Mouse (Mus musculus): ENCODE data around the gene Amer3. TPM values are rescaled to one million over a fixed set of nuclear protein-coding genes. Genes with fewer than 3 reads are reported as not detected.
A peak's percentile ranks its signal among the peaks of the same experiment; 100 is the strongest.
"Not testable (repeated sequence)": the region's sequence is repeated elsewhere in the genome, so short reads cannot be mapped to it uniquely, and the experiment has no call there.

The Amer3 gene
- 0.64 TPM in 2 replicates for polyA plus RNA-seq (2016; fragmentation: Nextera tagmentation; extraction: Ambion mirVana)

DNA sequence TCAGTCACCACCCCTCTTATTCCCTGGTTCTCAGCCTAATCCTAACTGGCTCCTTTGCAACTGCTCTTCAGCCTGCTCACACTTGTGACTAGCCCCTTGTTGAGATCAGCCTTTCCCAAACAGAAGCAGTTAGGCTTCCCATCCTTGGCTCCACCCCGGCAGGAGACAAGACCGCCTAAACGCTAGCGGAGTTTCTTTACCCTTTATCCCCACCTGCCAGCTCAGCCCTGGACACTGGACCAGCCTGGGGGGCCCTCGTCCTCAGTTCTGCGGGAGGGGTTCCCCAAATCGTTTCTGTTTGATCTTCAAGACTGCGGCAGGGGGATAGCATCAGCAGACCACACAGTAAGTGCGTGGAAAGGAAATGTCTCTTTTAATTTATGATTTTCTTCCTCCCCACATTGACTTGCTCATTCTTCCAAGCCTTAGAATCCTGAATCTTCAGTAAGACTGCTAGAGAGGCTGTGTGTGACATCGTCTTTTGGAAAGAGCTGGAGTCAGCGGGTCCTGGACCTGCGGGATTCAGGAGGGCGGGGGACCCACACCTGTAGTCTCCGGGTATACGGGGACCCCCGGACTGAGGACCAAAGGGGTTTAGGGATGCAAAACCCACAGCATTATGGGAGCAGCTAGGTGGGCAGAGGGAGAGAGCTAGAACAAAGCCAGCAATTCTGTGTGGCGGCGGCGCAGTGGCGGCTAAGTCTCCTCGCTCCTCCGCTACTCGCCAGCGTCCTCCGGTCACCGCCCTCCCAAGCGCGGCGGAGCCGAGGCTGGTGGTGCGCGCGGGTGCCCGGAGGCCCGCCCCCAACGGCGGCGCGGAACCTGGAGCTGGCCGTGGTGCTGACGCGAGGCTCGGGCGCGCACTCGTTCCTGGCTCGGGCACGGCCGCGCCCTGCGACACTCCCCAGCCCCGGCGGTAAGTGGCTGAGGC is at the start of gene Amer3:
TSS of gene Amer3 (plus strand) at position 807 of the 931 bp plus-strand sequence.
- Histone ChIP-seq H3K4me3 (peak within 1 kb of the TSS; percentile 58), H3K36me3 (replicated peaks) (no peaks in the 10 kb centered on the region), H3K27me3 (replicated peaks; ENCODE audit: low read depth, poor library complexity, severe bottlenecking) (peaks cover 41% of the 10 kb centered on the region), H3K27ac (replicated peaks) (no peak within 1 kb of the TSS), H3K9me3 (no peaks in the 10 kb centered on the region), H3K4me1 (peaks cover 14% of the 10 kb centered on the region)
- under 1% methylated on average over 53 of the region's 53 CpGs for WGBS
- peak; percentile 90 for DNase-seq (ENCODE audit: low spot score)

DNA sequence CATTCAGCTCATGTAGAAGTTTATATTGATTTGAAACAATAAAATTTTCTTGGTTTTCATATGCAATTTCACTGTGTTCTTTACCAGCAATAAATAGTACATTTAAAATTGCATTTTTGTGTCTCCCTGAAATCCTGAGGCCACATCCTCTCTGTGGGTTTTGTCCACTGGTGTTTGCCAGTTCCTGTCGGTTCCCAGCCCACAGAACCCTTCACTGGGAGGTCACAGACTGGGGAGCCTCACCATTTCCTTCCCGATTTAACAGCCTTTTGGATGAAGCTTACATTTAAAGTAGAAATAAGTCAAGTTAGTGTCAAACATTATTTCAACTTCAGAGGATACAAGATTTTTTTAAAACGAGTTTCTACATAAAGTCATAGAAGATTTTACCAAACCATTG is 44.9 kb upstream of the Amer3 start:
- not testable (repeated sequence) for H3K27ac ChIP-seq (replicated peaks); H3K9me3 ChIP-seq; DNase-seq (ENCODE audit: low spot score); H3K36me3 ChIP-seq (replicated peaks); H3K4me1 ChIP-seq; H3K4me3 ChIP-seq
- H3K27me3 ChIP-seq (replicated peaks; ENCODE audit: low read depth, poor library complexity, severe bottlenecking): peaks cover 44% of the 10 kb centered on the region
- WGBS: 57% methylated on average over 3 of the region's 3 CpGs

DNA sequence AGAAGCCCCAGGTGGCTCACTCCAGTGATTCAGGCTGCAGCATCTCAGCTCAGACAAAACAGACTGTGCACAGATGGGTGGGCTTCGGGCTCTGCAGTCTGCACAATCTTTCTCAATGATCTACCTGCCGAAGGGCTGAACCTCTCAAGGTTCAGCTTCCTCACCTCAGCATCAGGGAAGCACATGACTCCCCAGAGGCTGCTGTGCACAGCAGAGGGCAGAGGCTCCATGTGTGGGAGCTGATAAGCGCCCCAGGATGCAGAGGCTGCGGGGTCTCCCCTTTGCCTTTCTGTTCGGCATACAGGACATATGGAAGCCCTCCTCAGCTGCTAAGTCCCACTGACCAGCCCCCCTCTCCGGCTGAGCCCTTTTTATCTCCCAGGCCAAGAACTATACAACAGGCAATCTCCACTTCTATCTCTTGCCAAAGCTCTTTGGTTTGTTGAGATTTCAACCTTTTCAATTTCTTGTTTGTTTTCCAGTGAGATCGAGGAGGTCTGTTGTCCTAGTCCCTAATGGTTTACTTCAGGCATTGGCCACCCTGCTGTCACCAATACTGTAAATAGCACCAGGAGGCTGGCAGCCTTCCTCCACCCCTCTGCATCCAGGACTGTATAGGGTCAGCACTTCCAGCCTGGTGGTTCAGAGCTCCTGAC is 44.3 kb upstream of the Amer3 start, which contains the start of gene Cfc1:
TSS of gene Cfc1 (plus strand) at position 606 of the 656 bp plus-strand sequence.
- not testable (repeated sequence) for H3K9me3 ChIP-seq; H3K4me1 ChIP-seq; DNase-seq (ENCODE audit: low spot score); H3K4me3 ChIP-seq; H3K36me3 ChIP-seq (replicated peaks); H3K27ac ChIP-seq (replicated peaks)
- H3K27me3 ChIP-seq (replicated peaks; ENCODE audit: low read depth, poor library complexity, severe bottlenecking): peaks cover 44% of the 10 kb centered on the region
- 28% methylated on average over 7 of the region's 7 CpGs for WGBS

DNA sequence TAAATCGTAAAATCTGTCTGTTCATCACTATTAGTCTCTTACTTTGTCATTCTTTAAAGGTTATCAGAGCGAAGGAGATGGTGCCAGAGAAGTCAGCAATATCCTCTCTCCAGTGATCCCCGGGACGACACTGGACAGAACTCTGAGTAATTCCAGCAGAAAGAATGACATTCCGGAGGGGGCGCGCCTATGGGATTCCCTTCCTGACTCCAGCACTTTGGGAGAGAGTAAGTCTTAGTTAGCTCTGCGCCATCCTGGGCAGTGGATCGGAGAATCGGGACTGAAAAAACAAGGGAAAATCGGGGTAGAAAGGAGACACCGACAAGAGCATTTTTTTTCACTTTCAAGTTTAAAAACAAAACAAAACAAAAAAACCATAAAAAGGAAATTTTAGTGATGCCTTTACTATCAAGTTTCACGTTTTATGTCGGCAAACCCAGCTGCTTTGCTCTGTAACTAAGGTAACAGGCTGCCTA is 43.1 kb upstream of the Amer3 start:
- no peaks in the 10 kb centered on the region for H3K9me3 ChIP-seq
- H3K27ac ChIP-seq (replicated peaks): no peak overlapping the region
- peak overlapping the region; percentile 40 for H3K4me3 ChIP-seq
- H3K36me3 ChIP-seq (replicated peaks): no peaks in the 10 kb centered on the region
- WGBS: 2% methylated on average over 14 of the region's 14 CpGs
- H3K4me1 ChIP-seq: peaks cover 8% of the 10 kb centered on the region
- DNase-seq (ENCODE audit: low spot score): peak; percentile 18
- peaks cover 44% of the 10 kb centered on the region for H3K27me3 ChIP-seq (replicated peaks; ENCODE audit: low read depth, poor library complexity, severe bottlenecking)

DNA sequence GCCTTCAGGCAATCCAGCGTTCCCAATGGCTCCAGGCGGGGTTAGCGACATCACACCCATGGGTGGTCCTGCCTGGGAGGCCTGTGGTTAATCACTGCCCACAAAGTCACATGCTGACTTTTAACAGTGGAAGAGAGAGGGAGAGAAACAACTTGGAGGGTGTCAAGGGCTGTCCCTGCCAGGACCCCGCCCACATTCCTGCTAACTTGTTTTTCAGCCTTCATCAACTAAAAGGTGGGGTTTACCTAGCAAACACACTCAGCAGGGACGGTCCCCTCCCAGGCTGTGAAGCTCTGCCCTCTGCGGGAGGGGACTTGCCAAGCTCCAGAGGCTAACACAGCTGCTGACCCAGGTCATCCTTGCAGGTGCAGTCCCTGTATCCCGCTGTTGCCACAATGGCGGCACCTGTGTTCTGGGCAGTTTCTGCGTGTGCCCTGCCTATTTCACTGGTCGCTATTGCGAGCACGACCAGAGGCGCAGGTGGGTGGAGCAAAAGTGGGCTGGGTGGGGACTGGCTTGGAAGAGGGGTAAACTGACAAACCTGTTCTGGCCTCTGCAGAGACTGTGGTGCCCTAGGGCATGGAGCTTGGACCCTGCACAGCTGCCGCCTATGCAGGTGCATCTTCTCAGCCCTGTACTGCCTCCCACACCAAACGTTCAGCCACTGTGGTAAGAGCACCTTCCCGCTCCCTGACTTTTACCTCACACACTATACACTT is 42.5 kb upstream of the Amer3 start:
- peak; percentile 50 for DNase-seq (ENCODE audit: low spot score)
- Histone ChIP-seq H3K4me3 (peak overlapping the region; percentile 40), H3K27me3 (replicated peaks; ENCODE audit: low read depth, poor library complexity, severe bottlenecking) (peaks cover 44% of the 10 kb centered on the region), H3K36me3 (replicated peaks) (no peaks in the 10 kb centered on the region), H3K4me1 (peaks cover 8% of the 10 kb centered on the region), H3K27ac (replicated peaks) (no peak overlapping the region), H3K9me3 (no peaks in the 10 kb centered on the region)
- 3% methylated on average over 16 of the region's 16 CpGs for WGBS

DNA sequence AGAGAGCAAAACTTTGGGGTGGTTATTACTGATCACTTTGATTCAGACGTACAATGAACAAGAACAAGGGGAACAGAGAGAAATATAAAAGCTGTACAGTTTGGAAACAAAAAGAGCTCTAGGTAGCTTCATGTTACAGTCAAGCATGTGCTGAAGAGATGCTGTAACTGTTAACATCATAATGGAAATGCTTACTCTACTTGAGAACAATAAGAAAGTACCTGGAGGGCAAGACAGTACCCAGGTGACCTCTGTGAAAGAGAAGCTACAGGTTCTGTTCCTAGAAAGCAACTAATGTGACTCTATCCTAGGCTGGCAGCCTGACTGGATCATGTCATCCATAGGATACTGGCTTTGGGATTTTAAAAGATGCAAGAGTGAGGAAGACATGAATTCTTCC is 32.4 kb upstream of the Amer3 start:
- Histone ChIP-seq H3K9me3 (no peaks in the 10 kb centered on the region), H3K4me1 (no peaks in the 10 kb centered on the region), H3K27me3 (replicated peaks; ENCODE audit: low read depth, poor library complexity, severe bottlenecking) (no peaks in the 10 kb centered on the region), H3K27ac (replicated peaks) (no peak overlapping the region), H3K4me3 (no peak overlapping the region), H3K36me3 (replicated peaks) (no peaks in the 10 kb centered on the region)
- WGBS: 85% methylated on average over 1 of the region's 1 CpGs
- no peak for DNase-seq (ENCODE audit: low spot score)

DNA sequence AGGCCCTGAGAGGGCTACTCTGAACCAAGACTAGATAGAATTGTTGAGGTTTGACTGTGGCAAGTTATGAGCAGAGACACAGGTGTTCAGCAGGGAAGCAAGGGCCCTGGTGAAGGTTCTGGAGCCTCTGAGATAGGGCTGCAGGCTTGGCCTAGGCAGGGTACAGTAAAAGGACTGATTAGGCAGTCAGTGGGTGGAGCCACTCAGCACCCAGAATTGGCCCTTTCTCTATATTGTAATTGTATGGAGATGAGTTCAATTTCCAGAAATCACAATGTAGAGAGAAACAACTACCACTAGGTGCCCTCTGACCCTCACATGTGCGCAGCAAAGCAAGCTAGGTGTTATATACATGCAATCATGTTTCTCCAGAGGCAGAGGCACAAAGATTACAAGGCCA is 25.8 kb upstream of the Amer3 start:
- 79% methylated on average over 1 of the region's 1 CpGs for WGBS

DNA sequence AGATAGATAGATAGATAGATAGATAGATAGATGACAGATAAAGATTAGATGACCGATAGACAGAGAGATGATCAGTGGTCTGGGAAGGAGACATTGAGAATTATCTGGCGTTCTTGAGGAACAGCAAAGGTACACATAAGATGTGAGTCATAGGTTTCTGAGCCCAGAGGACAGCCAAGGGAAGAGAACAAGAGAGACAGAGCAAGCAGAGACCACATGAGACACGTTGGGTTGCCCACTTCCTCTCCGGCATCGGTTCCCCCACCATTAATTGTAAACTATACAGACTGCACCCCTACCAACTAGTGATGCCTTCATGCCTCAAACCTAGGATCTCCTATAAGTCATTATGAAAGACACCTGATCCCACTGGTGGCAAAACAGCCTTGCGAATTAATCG is 25.2 kb upstream of the Amer3 start:
- Histone ChIP-seq H3K27ac (replicated peaks) (no peak overlapping the region), H3K4me3 (no peak overlapping the region), H3K9me3 (no peaks in the 10 kb centered on the region), H3K4me1 (no peaks in the 10 kb centered on the region), H3K27me3 (replicated peaks; ENCODE audit: low read depth, poor library complexity, severe bottlenecking) (no peaks in the 10 kb centered on the region), H3K36me3 (replicated peaks) (no peaks in the 10 kb centered on the region)
- DNase-seq (ENCODE audit: low spot score): no peak
- 86% methylated on average over 7 of the region's 7 CpGs for WGBS

More for the DNA sequence above, 25.8 kb upstream of the Amer3 start:
- DNase-seq (ENCODE audit: low spot score): no peak
- Histone ChIP-seq H3K4me1 (no peaks in the 10 kb centered on the region), H3K9me3 (no peaks in the 10 kb centered on the region), H3K27me3 (replicated peaks; ENCODE audit: low read depth, poor library complexity, severe bottlenecking) (no peaks in the 10 kb centered on the region), H3K36me3 (replicated peaks) (no peaks in the 10 kb centered on the region), H3K4me3 (no peak overlapping the region), H3K27ac (replicated peaks) (no peak overlapping the region)

DNA sequence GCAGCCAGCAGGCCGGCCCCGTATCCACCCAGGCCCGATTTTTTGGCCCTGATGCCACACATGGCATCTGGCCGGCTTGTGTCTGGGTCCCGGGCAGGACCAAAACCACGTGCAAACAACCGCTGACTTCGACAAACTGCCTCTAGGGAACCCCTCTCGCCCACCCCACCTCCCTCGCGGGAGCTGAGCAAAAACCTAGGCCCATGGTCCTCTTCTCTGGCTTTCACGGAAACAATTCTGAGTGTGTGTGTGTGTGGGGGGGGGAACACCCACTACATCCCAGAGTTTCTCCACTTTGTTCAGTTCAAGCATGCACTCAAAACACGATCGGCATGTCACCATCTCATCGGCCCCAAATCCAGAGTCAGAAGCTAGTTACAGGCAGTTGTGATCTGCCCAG is 18.6 kb upstream of the Amer3 start, which contains the start of gene Prss40:
TSS of gene Prss40 (minus strand) at position 101 of the 400 bp plus-strand sequence.
- WGBS: 87% methylated on average over 15 of the region's 15 CpGs
- no peaks in the 10 kb centered on the region for H3K4me1 ChIP-seq
- H3K4me3 ChIP-seq: no peak within 1 kb of the TSS
- DNase-seq (ENCODE audit: low spot score): no peak
- H3K27me3 ChIP-seq (replicated peaks; ENCODE audit: low read depth, poor library complexity, severe bottlenecking): no peaks in the 10 kb centered on the region
- no peaks in the 10 kb centered on the region for H3K36me3 ChIP-seq (replicated peaks)
- H3K9me3 ChIP-seq: no peaks in the 10 kb centered on the region
- H3K27ac ChIP-seq (replicated peaks): no peak within 1 kb of the TSS

DNA sequence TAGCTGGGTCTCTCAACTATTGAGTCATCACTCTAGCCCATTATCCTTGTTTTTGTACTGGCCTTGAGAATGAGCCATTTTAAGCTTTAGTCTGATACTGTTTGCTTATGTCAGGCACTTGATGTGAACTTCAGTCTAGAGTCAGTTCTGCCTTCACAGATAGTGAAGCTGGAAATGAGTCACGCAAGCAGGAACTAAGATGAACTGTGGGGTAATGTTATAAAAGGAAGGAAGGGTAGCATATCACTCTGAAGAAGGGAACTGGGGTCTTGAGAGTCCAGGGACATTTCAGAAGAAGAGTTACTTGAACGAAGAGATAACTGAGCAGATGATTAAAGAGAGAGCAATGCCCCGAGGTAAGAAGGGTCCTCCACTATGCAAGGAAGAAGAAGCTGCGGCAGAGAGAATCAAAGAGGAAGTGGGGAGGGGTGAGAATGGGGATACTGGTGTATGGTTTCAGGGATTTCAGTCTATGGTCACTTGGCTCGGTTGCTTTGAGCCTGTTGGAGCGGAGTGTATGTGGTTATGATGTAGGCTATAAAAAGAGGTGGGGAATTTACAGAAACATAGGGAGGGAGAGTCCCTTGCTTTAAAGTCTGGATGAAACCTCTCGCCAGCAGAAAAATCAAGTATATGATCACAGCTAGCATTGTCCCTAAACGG is 14.9 kb upstream of the Amer3 start:
- 73% methylated on average over 8 of the region's 8 CpGs for WGBS
- Histone ChIP-seq H3K4me3 (no peak overlapping the region), H3K9me3 (no peaks in the 10 kb centered on the region), H3K27ac (replicated peaks) (no peak overlapping the region), H3K36me3 (replicated peaks) (no peaks in the 10 kb centered on the region), H3K27me3 (replicated peaks; ENCODE audit: low read depth, poor library complexity, severe bottlenecking) (no peaks in the 10 kb centered on the region), H3K4me1 (no peaks in the 10 kb centered on the region)
- no peak for DNase-seq (ENCODE audit: low spot score)

DNA sequence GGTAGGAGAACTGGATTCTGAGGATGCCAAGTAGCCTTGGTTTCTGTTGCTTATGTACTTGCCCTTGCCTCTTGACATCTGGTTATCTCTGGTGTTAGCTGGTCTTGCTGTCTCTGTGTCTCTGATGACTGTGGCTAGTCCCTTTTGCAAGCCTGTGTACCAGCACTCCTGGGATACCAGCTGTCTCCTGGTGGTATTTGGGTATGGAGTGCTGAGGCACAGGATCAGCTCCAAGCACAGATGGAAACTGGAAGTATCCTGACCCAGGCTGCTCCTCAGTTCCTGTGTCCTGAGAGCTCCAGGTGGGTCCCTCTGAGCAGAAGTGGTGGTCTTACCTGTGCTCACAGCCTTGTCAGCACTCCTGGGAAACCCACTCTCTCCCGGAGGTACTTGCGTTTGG is 11.3 kb upstream of the Amer3 start:
- DNase-seq (ENCODE audit: low spot score): no peak
- H3K4me1 ChIP-seq: no peaks in the 10 kb centered on the region
- H3K9me3 ChIP-seq: no peaks in the 10 kb centered on the region
- no peak overlapping the region for H3K4me3 ChIP-seq
- WGBS: 96% methylated on average over 2 of the region's 2 CpGs
- H3K27ac ChIP-seq (replicated peaks): no peak overlapping the region
- H3K27me3 ChIP-seq (replicated peaks; ENCODE audit: low read depth, poor library complexity, severe bottlenecking): no peaks in the 10 kb centered on the region
- H3K36me3 ChIP-seq (replicated peaks): no peaks in the 10 kb centered on the region

DNA sequence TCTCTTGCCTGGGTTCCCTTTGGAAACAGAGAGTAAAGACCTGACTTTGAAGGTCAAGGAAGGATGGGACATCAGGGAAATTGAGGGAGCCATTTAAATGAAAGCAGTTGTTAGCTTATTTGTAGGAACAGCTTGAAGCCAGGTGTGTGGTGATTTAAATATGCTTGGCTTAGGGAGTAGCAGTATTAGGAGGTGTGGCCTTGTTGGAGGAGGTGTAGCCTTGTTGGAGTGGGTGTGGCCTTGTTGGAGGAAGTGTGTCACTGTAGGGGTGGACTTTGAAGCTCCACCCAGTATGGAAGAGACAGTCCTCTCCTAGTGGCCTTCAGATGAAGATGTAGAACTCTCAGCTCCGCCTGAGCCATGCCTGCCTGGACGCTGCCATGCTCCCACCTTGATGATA is 9.6 kb upstream of the Amer3 start:
- no peak overlapping the region for H3K27ac ChIP-seq (replicated peaks)
- H3K9me3 ChIP-seq: no peaks in the 10 kb centered on the region
- no peaks in the 10 kb centered on the region for H3K36me3 ChIP-seq (replicated peaks)
- WGBS: 88% methylated on average over 2 of the region's 2 CpGs
- no peaks in the 10 kb centered on the region for H3K4me1 ChIP-seq
- DNase-seq (ENCODE audit: low spot score): no peak
- no peaks in the 10 kb centered on the region for H3K27me3 ChIP-seq (replicated peaks; ENCODE audit: low read depth, poor library complexity, severe bottlenecking)
- no peak overlapping the region for H3K4me3 ChIP-seq
